13 mouse cellular contexts compared by ENCODE assay signal in genomic region chr11:95350289-95350688, GRCm38 (mm10). TPM values are rescaled to one million over a fixed set of nuclear protein-coding genes. Genes with fewer than 3 reads are reported as not detected.
DNase-seq lines count a peak whose midpoint lies in the region; ATAC-seq and TF ChIP-seq lines count a peak whose summit lies in the region.
"Had no signal": no experiment of that assay in that cellular context is flagged by ENCODE, and none has a peak within 500 bp of the region (broad histone marks: within the 10 kb centered on the region; RNA-seq: fewer than 3 reads in every experiment).

No protein-coding gene starts in this region.

- H3K27ac ChIP-seq in embryonic facial prominence, embryonic 14.5 days (replicated peaks; ENCODE audit: low read depth, low read length): 0 out of 2 replicates have a peak overlapping the region, but pooled peaks have one; percentile 10
- no peak overlapping the region for H3K27ac ChIP-seq in embryonic facial prominence, embryonic 10.5 days (replicated peaks)
- no peak overlapping the region for H3K27ac ChIP-seq in liver, adult 2 months (replicated peaks; ENCODE audit: insufficient read depth, low read depth, low read length)
- no peak overlapping the region for H3K27ac ChIP-seq in liver, embryonic 11.5 days (ENCODE audit: low read depth, low read length)
- H3K27ac ChIP-seq: gastrocnemius, adult 2 months; limb, embryonic 12.5 days; neural tube, embryonic 12.5 days had no signal

- no peaks in the 10 kb centered on the region for H3K4me1 ChIP-seq in embryonic facial prominence, embryonic 14.5 days (ENCODE audit: control insufficient read depth, insufficient read depth, low read length)
- peaks cover 12% of the 10 kb centered on the region for H3K4me1 ChIP-seq in embryonic facial prominence, embryonic 10.5 days
- peaks cover 4% of the 10 kb centered on the region for H3K4me1 ChIP-seq in liver, adult 2 months (ENCODE audit: control insufficient read depth, insufficient read depth, low read length)
- peaks cover 22% of the 10 kb centered on the region for H3K4me1 ChIP-seq in liver, embryonic 11.5 days (replicated peaks; ENCODE audit: control insufficient read depth, insufficient read depth, low read length)
- H3K4me1 ChIP-seq: limb, embryonic 12.5 days; neural tube, embryonic 12.5 days had no signal

- no peak overlapping the region for H3K4me3 ChIP-seq in embryonic facial prominence, embryonic 14.5 days (ENCODE audit: low read depth, low read length)
- H3K4me3 ChIP-seq in embryonic facial prominence, embryonic 10.5 days: no peak overlapping the region
- no peak overlapping the region for H3K4me3 ChIP-seq in liver, adult 2 months (ENCODE audit: insufficient read depth, low read depth, low read length)
- no peak overlapping the region for H3K4me3 ChIP-seq in liver, embryonic 11.5 days (ENCODE audit: low read depth, low read length)
- H3K4me3 ChIP-seq: gastrocnemius, adult 2 months; limb, embryonic 12.5 days; neural tube, embryonic 12.5 days had no signal

- H3K9ac ChIP-seq in embryonic facial prominence, embryonic 14.5 days (ENCODE audit: low read depth, low read length): no peak overlapping the region
- H3K9ac ChIP-seq in liver, adult 2 months (ENCODE audit: low read depth, low read length): no peak overlapping the region
- no peak overlapping the region for H3K9ac ChIP-seq in liver, embryonic 11.5 days (ENCODE audit: low read depth, low read length)
- H3K9ac ChIP-seq: limb, embryonic 12.5 days; neural tube, embryonic 12.5 days had no signal

- TF ChIP-seq CTCF in liver, adult 2 months (IDR thresholded peaks at IDR 0.05; ENCODE audit: low read depth, low read length): no peak

- H3K36me3 ChIP-seq in embryonic facial prominence, embryonic 14.5 days (ENCODE audit: control insufficient read depth, insufficient read depth, low read length): peaks cover 19% of the 10 kb centered on the region
- peaks cover 38% of the 10 kb centered on the region for H3K36me3 ChIP-seq in embryonic facial prominence, embryonic 10.5 days (replicated peaks)
- H3K36me3 ChIP-seq in liver, adult 2 months (ENCODE audit: control insufficient read depth, insufficient read depth, low read length): no peaks in the 10 kb centered on the region
- H3K36me3 ChIP-seq in liver, embryonic 11.5 days (ENCODE audit: control insufficient read depth, insufficient read depth, low read length): peaks cover 15% of the 10 kb centered on the region; the same call in 1 of the 2 replicates
- H3K36me3 ChIP-seq: neural tube, embryonic 12.5 days had no signal

- no peaks in the 10 kb centered on the region for H3K27me3 ChIP-seq in embryonic facial prominence, embryonic 14.5 days (replicated peaks; ENCODE audit: control insufficient read depth, insufficient read depth, low read length)
- no peaks in the 10 kb centered on the region for H3K27me3 ChIP-seq in embryonic facial prominence, embryonic 10.5 days (replicated peaks; ENCODE audit: low read depth, poor library complexity, severe bottlenecking)
- no peaks in the 10 kb centered on the region for H3K27me3 ChIP-seq in liver, adult 2 months (ENCODE audit: control insufficient read depth, insufficient read depth, low read length)
- H3K27me3 ChIP-seq in liver, embryonic 11.5 days (replicated peaks; ENCODE audit: control insufficient read depth, insufficient read depth, low read length): no peaks in the 10 kb centered on the region
- H3K27me3 ChIP-seq: limb, embryonic 12.5 days; neural tube, embryonic 12.5 days had no signal

- H3K4me2 ChIP-seq in embryonic facial prominence, embryonic 14.5 days (ENCODE audit: low read depth, low read length): no peak overlapping the region
- H3K4me2 ChIP-seq in liver, embryonic 11.5 days: no peak overlapping the region
- H3K4me2 ChIP-seq: limb, embryonic 12.5 days; midbrain, embryonic 11.5 days; neural tube, embryonic 12.5 days had no signal

- 0 out of 2 replicates have a peak, but pooled peaks have one; percentile 15 for ATAC-seq in embryonic facial prominence, embryonic 14.5 days (ENCODE audit: low read depth)
- no peak for ATAC-seq in liver, embryonic 11.5 days (replicated peaks; ENCODE audit: low FRiP score)

- no peaks in the 10 kb centered on the region for H3K79me2 ChIP-seq in liver, adult 2 months (ENCODE audit: control insufficient read depth, insufficient read depth, low read length)

- WGBS in embryonic facial prominence, embryonic 14.5 days: 65% methylated on average over 6 of the region's 6 CpGs
- whole genome bisulfite sequencing in embryonic facial prominence, embryonic 10.5 days: 78% methylated on average over 6 of the region's 6 CpGs
- WGBS in liver, adult 2 months: 36% methylated on average over 6 of the region's 6 CpGs
- WGBS in liver, embryonic 11.5 days: 62% methylated on average over 6 of the region's 6 CpGs

- no peaks in the 10 kb centered on the region for H3K9me3 ChIP-seq in embryonic facial prominence, embryonic 14.5 days (ENCODE audit: control insufficient read depth, low read length)
- H3K9me3 ChIP-seq in embryonic facial prominence, embryonic 10.5 days: no peaks in the 10 kb centered on the region
- H3K9me3 ChIP-seq in liver, embryonic 11.5 days (ENCODE audit: control insufficient read depth, low read length): no peaks in the 10 kb centered on the region
- H3K9me3 ChIP-seq: limb, embryonic 12.5 days; neural tube, embryonic 12.5 days had no signal

- no peak for TF ChIP-seq POLR2A in liver, adult 2 months (IDR thresholded peaks at IDR 0.05; ENCODE audit: extremely low read depth, insufficient read depth, low read length)

- DNase-seq in embryonic facial prominence, embryonic 14.5 days (ENCODE audit: low spot score): no peak
- DNase-seq in embryonic facial prominence, embryonic 10.5 days (ENCODE audit: low spot score): no peak
- DNase-seq in liver, adult 2 months (ENCODE audit: extremely low read depth, low read depth, low spot score): peak; percentile 30
- DNase-seq in liver, embryonic 11.5 days (ENCODE audit: low spot score): no peak
- peak; percentile 53 for DNase-seq in adrenal gland, postnatal 14 days
- peak; percentile 73 to 87 for DNase-seq in kidney, postnatal 25 days
- DNase-seq in yolk sac, embryonic 10.5 days (ENCODE audit: low spot score): no peak
- DNase-seq in right cerebral cortex, adult 2 months (ENCODE audit: low spot score in 2 of 2): no peak
- DNase-seq: gastrocnemius, adult 2 months; heart, postnatal 10 days had no signal

RNA-seq across cellular contexts. Expression of gene Fam117a, which starts 13.5 kb away (rescaled TPM):
- polyA plus RNA-seq in embryonic facial prominence, embryonic 14.5 days (2014; fragmentation: Nextera tagmentation; extraction: Ambion mirVana): 15.2 and 15.5 TPM in 2 replicates
- 10.9 and 11.9 TPM in 2 replicates for polyA plus RNA-seq in embryonic facial prominence, embryonic 10.5 days (2016; fragmentation: Nextera tagmentation; extraction: Ambion mirVana)
- 1.8 TPM in 2 replicates for total RNA-seq in liver, adult 2 months (2014; rRNA removed)
- 6.4 and 7.4 TPM in 2 replicates for polyA plus RNA-seq in liver, adult 2 months (2012; rRNA removed)
- polyA plus RNA-seq in liver, embryonic 11.5 days (2014; fragmentation: Nextera tagmentation; extraction: Ambion mirVana): 41.3 and 44.9 TPM in 2 replicates
- 20.2 and 21.4 TPM in 2 replicates for total RNA-seq in adrenal gland, postnatal 14 days (2021)

RNA-seq across cellular contexts. Expression of gene Slc35b1, which starts 34.2 kb away (rescaled TPM):
- polyA plus RNA-seq in embryonic facial prominence, embryonic 14.5 days (2014; fragmentation: Nextera tagmentation; extraction: Ambion mirVana): 105 and 108 TPM in 2 replicates
- 116 and 122 TPM in 2 replicates for polyA plus RNA-seq in embryonic facial prominence, embryonic 10.5 days (2016; fragmentation: Nextera tagmentation; extraction: Ambion mirVana)
- total RNA-seq in liver, adult 2 months (2014; rRNA removed): 58.6 and 63.7 TPM in 2 replicates
- polyA plus RNA-seq in liver, adult 2 months (2012; rRNA removed): 81.0 and 92.0 TPM in 2 replicates
- 78.8 and 86.8 TPM in 2 replicates for polyA plus RNA-seq in liver, embryonic 11.5 days (2014; fragmentation: Nextera tagmentation; extraction: Ambion mirVana)
- total RNA-seq in adrenal gland, postnatal 14 days (2021): 51.0 and 62.2 TPM in 2 replicates

RNA-seq across cellular contexts. Expression of gene Kat7, which starts 40.2 kb away (rescaled TPM):
- 57.9 and 66.5 TPM in 2 replicates for polyA plus RNA-seq in embryonic facial prominence, embryonic 14.5 days (2014; fragmentation: Nextera tagmentation; extraction: Ambion mirVana)
- polyA plus RNA-seq in embryonic facial prominence, embryonic 10.5 days (2016; fragmentation: Nextera tagmentation; extraction: Ambion mirVana): 84.2 and 96.8 TPM in 2 replicates
- 12.2 and 15.6 TPM in 2 replicates for total RNA-seq in liver, adult 2 months (2014; rRNA removed)
- 12.9 and 13.1 TPM in 2 replicates for polyA plus RNA-seq in liver, adult 2 months (2012; rRNA removed)
- polyA plus RNA-seq in liver, embryonic 11.5 days (2014; fragmentation: Nextera tagmentation; extraction: Ambion mirVana): 65.4 and 72.5 TPM in 2 replicates
- total RNA-seq in adrenal gland, postnatal 14 days (2021): 48.5 and 50.7 TPM in 2 replicates

Comparison
In these comparisons a context has a peak if more than half of its experiments do, and no peak if none do; other contexts are left out.
1. DNase-seq: peak in liver, adult 2 months (single experiment), adrenal gland, postnatal 14 days (single experiment) and kidney, postnatal 25 days (2 of 2); none in embryonic facial prominence, embryonic 14.5 days (single experiment), embryonic facial prominence, embryonic 10.5 days (single experiment), liver, embryonic 11.5 days (single experiment), yolk sac, embryonic 10.5 days (single experiment) and right cerebral cortex, adult 2 months (0 of 2).